Mouse (Mus musculus): ENCODE results near the gene Hbb-bh1. TPM values are rescaled to one million over a fixed set of nuclear protein-coding genes. Genes with fewer than 3 reads are reported as not detected.
"Not testable (repeated sequence)": the region's sequence is repeated elsewhere in the genome, so short reads cannot be mapped to it uniquely, and the experiment has no call there.

Hbb-bh1 gene
- polyA plus RNA-seq, 1 experiment from 2014 or later: 4,428 TPM

GRCm38 (mm10) chr7:103810296-103810695 is 32.7 kb downstream of the Hbb-bh1 start:
- H3K4me1 ChIP-seq (replicated peaks; ENCODE audit: control insufficient read depth, insufficient read depth, low read length): peaks cover 9% of the 10 kb centered on the region
- H3K4me3 ChIP-seq (ENCODE audit: low read depth, low read length): no peak overlapping the region
- peak overlapping the region; percentile 17 for H3K9ac ChIP-seq (ENCODE audit: low read depth, low read length)
- no peaks in the 10 kb centered on the region for H3K36me3 ChIP-seq (ENCODE audit: control insufficient read depth, insufficient read depth, low read length)
- H3K27me3 ChIP-seq (replicated peaks; ENCODE audit: control insufficient read depth, insufficient read depth, low read length): no peaks in the 10 kb centered on the region
- ATAC-seq (replicated peaks; ENCODE audit: low FRiP score) (no peak), DNase-seq (ENCODE audit: low spot score) (no peak)
- H3K4me2 ChIP-seq: peak overlapping the region; percentile 52
- H3K9me3 ChIP-seq (ENCODE audit: control insufficient read depth, low read length): no peaks in the 10 kb centered on the region
- 73% methylated on average over 1 of the region's 1 CpGs for WGBS
- H3K27ac ChIP-seq (ENCODE audit: low read depth, low read length): peak overlapping the region; percentile 96

GRCm38 (mm10) chr7:103809801-103810155 is 33.2 kb downstream of the Hbb-bh1 start:
- Histone ChIP-seq H3K27me3 (replicated peaks; ENCODE audit: control insufficient read depth, insufficient read depth, low read length) (no peaks in the 10 kb centered on the region), H3K4me2 (peak overlapping the region; percentile 52), H3K9me3 (ENCODE audit: control insufficient read depth, low read length) (no peaks in the 10 kb centered on the region), H3K4me3 (ENCODE audit: low read depth, low read length) (no peak overlapping the region), H3K27ac (ENCODE audit: low read depth, low read length) (peak overlapping the region; percentile 96), H3K4me1 (replicated peaks; ENCODE audit: control insufficient read depth, insufficient read depth, low read length) (peaks cover 6% of the 10 kb centered on the region), H3K36me3 (ENCODE audit: control insufficient read depth, insufficient read depth, low read length) (no peaks in the 10 kb centered on the region), H3K9ac (ENCODE audit: low read depth, low read length) (peak overlapping the region; percentile 17)
- DNase-seq (ENCODE audit: low spot score) (no peak), ATAC-seq (replicated peaks; ENCODE audit: low FRiP score) (no peak)
- WGBS: 38% methylated on average over 1 of the region's 1 CpGs

DNA sequence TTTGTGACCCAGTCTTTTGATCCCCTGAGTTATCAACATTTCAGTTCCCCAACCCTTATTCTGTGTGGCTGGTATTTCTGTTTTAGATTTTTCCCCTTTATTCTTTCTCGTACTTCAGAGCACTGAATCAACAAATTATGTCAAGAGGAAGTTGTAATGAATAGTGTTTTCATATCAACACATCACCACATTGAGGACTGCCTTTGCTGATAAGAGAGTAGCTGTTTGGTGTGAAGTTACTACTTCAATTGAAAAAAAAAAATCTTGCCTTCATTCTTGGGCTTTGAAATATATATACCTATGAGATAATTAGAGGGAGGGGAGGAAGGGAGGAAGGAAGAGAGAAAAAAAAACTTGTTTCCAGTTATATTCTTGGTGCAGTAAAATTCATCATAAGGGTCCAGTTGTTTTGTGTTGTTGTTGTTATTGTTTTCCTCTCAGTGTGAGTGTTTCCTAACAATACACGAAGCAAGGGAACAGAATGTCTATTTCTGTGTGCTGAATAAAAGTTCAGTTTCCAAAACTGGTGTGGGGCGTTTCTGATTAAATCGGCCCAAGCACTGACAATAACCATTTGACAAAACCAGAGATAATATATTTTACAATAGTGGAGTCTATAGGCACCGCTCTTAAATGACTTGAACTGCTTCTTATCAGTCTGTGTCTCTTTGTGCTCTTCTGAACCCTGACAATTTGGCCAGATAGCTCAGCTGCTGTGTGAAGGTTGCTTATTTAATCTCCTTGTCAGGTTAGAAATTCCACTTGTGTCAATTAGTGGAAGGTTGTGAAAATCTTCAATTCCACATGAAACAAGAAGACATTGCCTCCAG is 33.8 kb downstream of the Hbb-bh1 start:
- H3K9ac ChIP-seq (ENCODE audit: low read depth, low read length): peak overlapping the region; percentile 44
- H3K36me3 ChIP-seq (ENCODE audit: control insufficient read depth, insufficient read depth, low read length): no peaks in the 10 kb centered on the region
- H3K4me3 ChIP-seq (ENCODE audit: low read depth, low read length): 0 out of 2 replicates have a peak overlapping the region, but pooled peaks have one; percentile 6
- peak overlapping the region; percentile 96 for H3K27ac ChIP-seq (ENCODE audit: low read depth, low read length)
- peaks cover 6% of the 10 kb centered on the region for H3K4me1 ChIP-seq (replicated peaks; ENCODE audit: control insufficient read depth, insufficient read depth, low read length)
- ATAC-seq (replicated peaks; ENCODE audit: low FRiP score) (peak; percentile 51), DNase-seq (ENCODE audit: low spot score) (no peak)
- H3K4me2 ChIP-seq: peak overlapping the region; percentile 52
- no peaks in the 10 kb centered on the region for H3K27me3 ChIP-seq (replicated peaks; ENCODE audit: control insufficient read depth, insufficient read depth, low read length)
- 22% methylated on average over 5 of the region's 5 CpGs for WGBS
- no peaks in the 10 kb centered on the region for H3K9me3 ChIP-seq (ENCODE audit: control insufficient read depth, low read length)

DNA sequence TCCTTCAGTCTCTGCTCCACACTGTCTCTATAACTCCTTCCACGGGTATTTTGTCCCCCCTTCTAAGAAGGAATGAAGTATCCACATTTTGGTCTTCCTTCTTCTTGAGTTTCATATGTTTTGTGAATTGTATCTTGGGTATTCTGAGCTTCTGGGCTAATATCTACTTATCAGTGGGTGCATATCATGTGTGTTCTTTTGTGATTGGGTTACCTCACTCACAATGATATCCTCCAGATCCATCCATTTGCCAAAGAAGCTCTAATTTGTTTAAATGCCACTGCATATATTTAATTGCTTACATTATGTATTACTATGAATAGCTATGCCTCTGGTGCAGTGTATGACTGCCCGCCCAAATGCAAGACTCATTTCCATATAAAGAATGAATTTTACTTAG is 34.8 kb downstream of the Hbb-bh1 start:
- H3K36me3 ChIP-seq (ENCODE audit: control insufficient read depth, insufficient read depth, low read length); DNase-seq (ENCODE audit: low spot score); H3K27me3 ChIP-seq (replicated peaks; ENCODE audit: control insufficient read depth, insufficient read depth, low read length); H3K9ac ChIP-seq (ENCODE audit: low read depth, low read length); H3K4me3 ChIP-seq (ENCODE audit: low read depth, low read length); H3K9me3 ChIP-seq (ENCODE audit: control insufficient read depth, low read length); H3K4me1 ChIP-seq (replicated peaks; ENCODE audit: control insufficient read depth, insufficient read depth, low read length); H3K4me2 ChIP-seq; ATAC-seq (replicated peaks; ENCODE audit: low FRiP score): not testable (repeated sequence)
- WGBS: 55% methylated on average over 2 of the region's 2 CpGs
- H3K27ac ChIP-seq (ENCODE audit: low read depth, low read length): peak overlapping the region; percentile 70

GRCm38 (mm10) chr7:103806856-103807255 is 36.1 kb downstream of the Hbb-bh1 start:
- H3K27ac ChIP-seq (ENCODE audit: low read depth, low read length): peak overlapping the region; percentile 70; the same call in 1 of the 2 replicates
- H3K4me3 ChIP-seq (ENCODE audit: low read depth, low read length): no peak overlapping the region
- no peak overlapping the region for H3K4me2 ChIP-seq
- H3K9ac ChIP-seq (ENCODE audit: low read depth, low read length): no peak overlapping the region
- no peaks in the 10 kb centered on the region for H3K9me3 ChIP-seq (ENCODE audit: control insufficient read depth, low read length)
- H3K4me1 ChIP-seq (replicated peaks; ENCODE audit: control insufficient read depth, insufficient read depth, low read length): peaks cover 6% of the 10 kb centered on the region
- DNase-seq (ENCODE audit: low spot score): no peak
- WGBS: 72% methylated on average over 1 of the region's 1 CpGs
- no peak for ATAC-seq (replicated peaks; ENCODE audit: low FRiP score)
- H3K27me3 ChIP-seq (replicated peaks; ENCODE audit: control insufficient read depth, insufficient read depth, low read length): no peaks in the 10 kb centered on the region
- no peaks in the 10 kb centered on the region for H3K36me3 ChIP-seq (ENCODE audit: control insufficient read depth, insufficient read depth, low read length)

- Histone ChIP-seq H3K4me2 (no peak overlapping the region), H3K9me3 (ENCODE audit: control insufficient read depth, low read length) (no peaks in the 10 kb centered on the region), H3K27ac (ENCODE audit: low read depth, low read length) (no peak overlapping the region), H3K9ac (ENCODE audit: low read depth, low read length) (no peak overlapping the region), H3K4me1 (replicated peaks; ENCODE audit: control insufficient read depth, insufficient read depth, low read length) (no peaks in the 10 kb centered on the region), H3K27me3 (replicated peaks; ENCODE audit: control insufficient read depth, insufficient read depth, low read length) (no peaks in the 10 kb centered on the region), H3K4me3 (ENCODE audit: low read depth, low read length) (no peak overlapping the region), H3K36me3 (ENCODE audit: control insufficient read depth, insufficient read depth, low read length) (no peaks in the 10 kb centered on the region)
- DNase-seq (ENCODE audit: low spot score) (no peak), ATAC-seq (replicated peaks; ENCODE audit: low FRiP score) (peak; percentile 95)
- WGBS: 17% methylated on average over 4 of the region's 4 CpGs
These were observed 50.1 kb downstream of the Hbb-bh1 start for GRCm38 (mm10) chr7:103792669-103793388.

GRCm38 (mm10) chr7:103791721-103792120 is 51.2 kb downstream of the Hbb-bh1 start, which contains the start of gene Olfr67:
Gene Olfr67, minus strand, starts transcription at chr7:103791821.
- WGBS: 73% methylated on average over 3 of the region's 3 CpGs

More at GRCm38 (mm10) chr7:103791721-103792120, 51.2 kb downstream of the Hbb-bh1 start, which contains the start of gene Olfr67:
- no peak for DNase-seq (ENCODE audit: low spot score)
- no peak within 1 kb of the TSS for H3K4me3 ChIP-seq (ENCODE audit: low read depth, low read length)
- no peak within 1 kb of the TSS for H3K4me2 ChIP-seq
- no peak within 1 kb of the TSS for H3K9ac ChIP-seq (ENCODE audit: low read depth, low read length)
- no peaks in the 10 kb centered on the region for H3K36me3 ChIP-seq (ENCODE audit: control insufficient read depth, insufficient read depth, low read length)
- no peak for ATAC-seq (replicated peaks; ENCODE audit: low FRiP score)
- no peaks in the 10 kb centered on the region for H3K9me3 ChIP-seq (ENCODE audit: control insufficient read depth, low read length)
- no peaks in the 10 kb centered on the region for H3K4me1 ChIP-seq (replicated peaks; ENCODE audit: control insufficient read depth, insufficient read depth, low read length)
- H3K27ac ChIP-seq (ENCODE audit: low read depth, low read length): no peak within 1 kb of the TSS
- no peaks in the 10 kb centered on the region for H3K27me3 ChIP-seq (replicated peaks; ENCODE audit: control insufficient read depth, insufficient read depth, low read length)
